Mouse (Mus musculus) heart, adult 2 months (tissue): Measurements from ENCODE around the gene Neurl1b.
A peak's percentile ranks its signal among the peaks of the same experiment; 100 is the strongest.

ENCODE experiments used
- CTCF ChIP-seq: fragments of 200-600 bp; IDR thresholded peaks from 2 replicates; pipeline ENCODE4 v1.8.1; 2022; ENCODE audit warnings: antibody characterized with exemption, mild to moderate bottlenecking, moderate library complexity
- EP300 ChIP-seq: fragments of 200-500 bp; IDR thresholded peaks from 2 replicates; pipeline ENCODE4 v1.6.1; 2011; ENCODE audit warnings: low read depth, low read length, control low read depth; ENCODE audit not compliant: insufficient read depth
- POLR2A ChIP-seq: fragments of 200-500 bp; IDR thresholded peaks from 2 replicates; pipeline ENCODE4 v1.6.1; 2011; ENCODE audit warnings: mild to moderate bottlenecking, low read depth, low read length, control low read depth; ENCODE audit not compliant: insufficient read depth

GRCm38 (mm10) chr17:26389241-26389640 lies 25.4 kb upstream of the Neurl1b start:
- TF ChIP-seq CTCF (no peak), EP300 (0 out of 2 replicates have a peak, but pooled peaks have one; percentile 47), POLR2A (no peak)
